Mouse (Mus musculus): ENCODE measurements around the gene Cyb5d2.

Gene Cyb5d2

DNA sequence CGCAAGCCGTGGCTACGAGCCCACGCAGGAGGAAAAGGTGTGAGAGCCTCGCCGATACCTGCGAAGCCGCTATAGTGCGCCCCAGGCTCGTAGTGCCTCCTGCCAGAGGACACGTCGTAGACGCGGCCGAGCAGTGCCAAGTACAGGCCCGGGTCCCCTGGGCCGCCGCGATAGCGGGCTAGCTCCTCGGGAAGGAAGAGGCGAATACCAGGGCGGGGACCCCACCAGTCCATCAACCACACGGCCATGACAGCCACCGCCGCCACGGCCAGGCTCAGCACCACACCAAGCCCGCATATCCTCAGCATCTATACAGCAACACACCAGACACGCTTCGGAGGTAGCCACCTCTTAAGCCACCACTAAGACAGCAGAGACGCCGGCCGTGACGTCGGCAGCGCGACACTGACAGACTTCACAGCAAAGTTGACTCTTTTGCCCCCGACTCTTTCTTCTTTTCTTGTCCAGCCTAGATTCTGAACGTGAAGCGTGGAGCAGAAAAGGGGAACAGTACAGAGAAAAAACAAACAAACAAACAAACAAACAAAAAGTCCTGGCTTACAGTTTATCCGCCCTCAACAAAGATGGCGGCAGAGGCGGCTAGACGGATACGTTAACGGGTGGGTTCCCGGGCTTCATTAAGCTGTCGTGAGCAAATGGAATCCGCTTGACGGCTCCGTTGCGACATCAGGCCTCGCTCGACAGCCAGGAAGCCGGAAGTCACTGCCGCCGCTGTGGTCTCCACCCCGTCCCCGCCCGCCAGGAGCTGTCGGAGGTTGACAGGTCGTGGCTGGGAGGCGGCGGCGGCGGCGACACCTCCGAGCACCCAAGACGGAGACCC, at the start of gene Cyb5d2, which contains the start of gene Zzef1:
Gene Cyb5d2 (minus strand): TSS at position 688 of the 841 bp plus-strand sequence.
Gene Zzef1 (plus strand): TSS at position 772 of the 841 bp plus-strand sequence.
- peak; percentile 98 for DNase-seq (ENCODE audit: low read depth, low spot score)

- no peak for DNase-seq (ENCODE audit: low read depth, low spot score)
Measured at GRCm38 (mm10) chr11:72845526-72845925, 49.6 kb upstream of the Cyb5d2 start.

DNA sequence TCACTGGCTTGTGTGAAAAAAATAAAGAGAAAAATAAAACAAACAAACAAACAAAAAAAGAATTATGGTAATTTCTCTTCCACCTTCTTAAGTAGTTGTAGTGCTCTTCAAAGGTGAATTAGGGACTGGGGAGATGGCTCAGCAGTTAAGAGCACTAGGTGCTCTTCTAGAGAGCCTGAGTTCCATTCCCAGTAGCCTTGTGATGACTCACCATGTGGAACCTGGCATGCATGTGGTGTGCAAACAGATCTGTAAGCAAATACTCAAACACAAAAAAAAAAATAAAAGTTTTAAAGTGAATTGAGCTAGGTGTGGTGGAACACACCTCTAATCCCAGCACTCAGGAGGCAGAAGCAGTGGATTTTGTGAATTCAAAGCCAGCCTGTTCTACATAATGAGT, 47.6 kb upstream of the Cyb5d2 start:
- no peak for DNase-seq (ENCODE audit: low read depth, low spot score)

DNA sequence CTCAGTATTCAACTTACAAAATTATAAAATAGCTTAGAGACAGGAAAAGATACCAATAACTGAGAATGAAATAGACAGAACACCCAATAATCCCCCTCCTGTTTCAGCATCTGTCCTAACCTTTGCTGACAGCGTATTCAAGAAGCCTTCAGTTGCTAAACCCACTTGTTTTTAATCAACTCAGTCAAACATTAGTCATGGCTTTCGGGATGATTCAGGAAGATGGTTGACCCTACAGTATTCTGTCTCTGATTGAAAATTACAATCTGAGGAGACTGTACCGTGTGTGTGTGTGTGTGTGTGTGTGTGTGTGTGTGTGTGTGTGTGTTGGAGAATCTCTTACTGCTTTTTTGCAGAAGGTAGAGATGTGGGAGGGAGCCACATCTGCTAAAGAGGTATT, 46.8 kb upstream of the Cyb5d2 start:
- no peak for DNase-seq (ENCODE audit: low read depth, low spot score)

- DNase-seq (ENCODE audit: low read depth, low spot score): no peak
Measured at GRCm38 (mm10) chr11:72829869-72830268, 33.9 kb upstream of the Cyb5d2 start.

DNA sequence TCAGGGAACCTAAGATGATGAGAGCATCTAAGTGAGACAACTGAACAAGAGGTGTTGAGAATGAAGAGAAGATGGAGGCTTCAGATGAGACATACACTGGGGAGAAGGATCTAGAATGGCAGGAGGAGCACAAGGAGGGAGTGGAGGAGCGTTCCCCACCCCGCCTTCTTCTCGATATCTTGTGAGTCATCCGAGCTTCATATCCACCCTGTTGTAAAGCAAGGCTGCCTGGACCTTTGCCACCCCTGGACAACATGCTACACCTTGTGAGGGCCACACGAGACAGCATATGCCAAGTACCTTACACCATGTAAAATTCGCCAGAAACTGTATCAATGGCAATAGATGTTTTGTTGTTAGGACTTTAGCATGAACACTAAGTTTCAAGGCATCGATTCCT, 25.1 kb upstream of the Cyb5d2 start:
- DNase-seq (ENCODE audit: low read depth, low spot score): no peak

DNA sequence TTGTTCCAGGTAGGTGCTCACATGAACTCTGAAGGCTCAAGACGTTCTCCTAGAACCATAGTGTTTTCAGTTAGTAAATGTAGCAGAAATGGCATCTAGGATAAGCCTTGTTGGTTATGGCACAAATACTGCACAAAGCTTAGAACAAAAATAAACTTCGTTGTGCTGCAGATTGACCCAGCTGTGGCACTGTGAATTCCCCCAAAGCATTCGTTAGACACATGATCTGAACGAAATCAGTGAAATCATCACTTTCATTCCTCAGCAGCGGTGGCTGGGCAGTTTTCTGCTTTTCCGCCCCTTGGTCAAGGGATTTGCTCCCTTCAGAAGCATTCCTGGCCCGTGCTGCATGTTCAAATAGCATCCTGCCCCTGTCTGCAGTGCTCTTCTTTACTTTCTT, 22.1 kb upstream of the Cyb5d2 start:
- DNase-seq (ENCODE audit: low read depth, low spot score): no peak

GRCm38 (mm10) chr11:72816859-72817258, 20.9 kb upstream of the Cyb5d2 start:
- DNase-seq (ENCODE audit: low read depth, low spot score): no peak

GRCm38 (mm10) chr11:72814188-72814587, 18.2 kb upstream of the Cyb5d2 start:
- peak; percentile 65 for DNase-seq (ENCODE audit: low read depth, low spot score)

- no peak for DNase-seq (ENCODE audit: low read depth, low spot score)
Measured at GRCm38 (mm10) chr11:72813687-72814086, 17.7 kb upstream of the Cyb5d2 start.

- DNase-seq (ENCODE audit: low read depth, low spot score): no peak
Measured at GRCm38 (mm10) chr11:72807992-72808391, 12.1 kb upstream of the Cyb5d2 start.

GRCm38 (mm10) chr11:72806556-72806955, 10.6 kb upstream of the Cyb5d2 start:
- no peak for DNase-seq (ENCODE audit: low read depth, low spot score)

DNA sequence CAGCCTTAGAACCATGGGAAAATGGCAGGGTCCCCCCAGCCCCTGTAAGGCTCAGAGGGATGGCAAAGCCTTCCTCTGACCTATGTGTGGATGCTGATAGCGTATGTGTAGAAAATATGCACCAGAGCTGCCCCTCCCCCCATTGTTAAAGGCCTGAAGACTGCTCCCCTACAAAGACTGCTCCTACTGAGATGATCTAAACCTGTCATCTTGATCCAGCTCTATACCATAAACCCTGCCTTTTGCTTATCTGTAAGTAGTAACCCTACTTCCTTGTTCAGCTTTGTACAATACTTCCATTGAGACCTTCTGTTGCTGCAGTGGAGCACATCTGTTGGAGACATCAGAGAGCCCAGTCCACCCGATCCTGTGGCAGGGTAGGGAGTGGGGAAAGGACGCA, 9.3 kb upstream of the Cyb5d2 start:
- DNase-seq (ENCODE audit: low read depth, low spot score): no peak

- DNase-seq (ENCODE audit: low read depth, low spot score): no peak
Measured at GRCm38 (mm10) chr11:72804586-72804985, 8.6 kb upstream of the Cyb5d2 start.

DNA sequence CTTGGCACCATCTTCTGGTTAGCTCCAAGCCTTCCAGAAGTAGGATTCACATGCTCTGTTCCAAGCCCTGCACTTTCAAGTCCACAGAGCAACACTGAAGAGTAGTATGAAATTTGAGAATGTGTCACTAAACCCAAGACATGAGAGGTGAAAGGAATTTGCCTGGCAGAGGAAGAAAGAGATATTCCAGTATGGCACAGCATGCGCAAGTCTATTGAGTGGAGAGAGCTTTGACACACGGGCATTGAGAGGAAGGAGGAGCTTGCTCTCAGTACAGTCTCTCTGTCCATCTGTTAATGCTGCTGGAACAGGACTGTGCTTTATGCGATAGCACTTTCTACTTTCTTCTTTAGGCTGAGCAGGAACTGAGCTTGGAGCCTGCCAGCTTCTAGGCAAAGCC, 7.1 kb upstream of the Cyb5d2 start:
- no peak for DNase-seq (ENCODE audit: low read depth, low spot score)

DNA sequence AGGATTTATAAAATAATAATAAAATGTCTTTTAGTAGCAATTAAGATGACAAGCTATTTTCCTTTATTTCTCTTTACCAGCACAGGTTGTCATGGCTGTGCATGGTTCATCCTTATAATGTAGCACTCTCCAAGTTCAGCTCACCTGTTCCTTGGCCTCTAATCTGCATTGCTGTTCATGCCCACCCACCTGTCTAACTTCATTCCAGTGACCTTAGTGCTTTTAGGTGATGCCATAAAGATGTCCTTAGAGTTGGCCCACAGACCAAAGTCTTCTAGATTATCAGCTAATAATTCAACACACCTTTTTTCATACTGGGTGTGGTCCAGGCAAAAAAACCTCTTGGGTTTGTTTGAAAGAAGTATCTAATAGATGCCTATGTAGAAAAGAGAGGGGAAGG, 5.2 kb upstream of the Cyb5d2 start:
- DNase-seq (ENCODE audit: low read depth, low spot score): no peak

GRCm38 (mm10) chr11:72798112-72798511, 2.2 kb upstream of the Cyb5d2 start:
- DNase-seq (ENCODE audit: low read depth, low spot score): no peak

DNA sequence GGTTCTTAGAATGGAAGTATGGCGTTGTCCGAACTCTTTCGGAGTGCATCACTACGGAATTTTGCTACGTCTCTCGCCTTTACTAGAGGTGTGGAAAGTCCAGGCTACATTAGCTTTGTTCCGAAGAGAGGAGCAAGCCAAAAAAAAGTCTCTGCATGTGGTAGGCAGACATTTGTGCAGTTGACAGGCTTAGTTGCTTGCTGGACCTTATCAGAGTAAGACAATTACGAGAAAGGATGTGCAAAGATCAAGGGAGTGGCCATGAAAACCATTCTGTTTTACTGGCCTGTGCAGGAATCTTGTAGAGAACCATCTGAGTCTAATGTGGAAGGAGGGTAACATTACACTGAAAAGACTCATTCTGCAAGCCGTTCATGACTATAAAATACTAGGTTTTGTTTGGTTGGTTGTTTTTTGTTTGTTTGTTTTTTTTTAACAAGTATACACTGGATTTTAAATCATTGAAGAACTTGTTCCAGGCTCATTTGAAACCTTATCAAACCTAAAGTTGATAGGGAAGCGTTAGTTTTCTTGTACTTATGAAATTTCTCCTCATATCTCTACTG, 914 bp upstream of the Cyb5d2 start:
- no peak for DNase-seq (ENCODE audit: low read depth, low spot score)

- no peak for DNase-seq (ENCODE audit: low read depth, low spot score)
Measured at GRCm38 (mm10) chr11:72796296-72796687, 350 bp upstream of the Cyb5d2 start.

- DNase-seq (ENCODE audit: low read depth, low spot score): no peak
Measured at GRCm38 (mm10) chr11:72795149-72795454, 840 bp downstream of the Cyb5d2 start.

- DNase-seq (ENCODE audit: low read depth, low spot score): no peak
Measured at GRCm38 (mm10) chr11:72792033-72792432, 3.9 kb downstream of the Cyb5d2 start.

DNA sequence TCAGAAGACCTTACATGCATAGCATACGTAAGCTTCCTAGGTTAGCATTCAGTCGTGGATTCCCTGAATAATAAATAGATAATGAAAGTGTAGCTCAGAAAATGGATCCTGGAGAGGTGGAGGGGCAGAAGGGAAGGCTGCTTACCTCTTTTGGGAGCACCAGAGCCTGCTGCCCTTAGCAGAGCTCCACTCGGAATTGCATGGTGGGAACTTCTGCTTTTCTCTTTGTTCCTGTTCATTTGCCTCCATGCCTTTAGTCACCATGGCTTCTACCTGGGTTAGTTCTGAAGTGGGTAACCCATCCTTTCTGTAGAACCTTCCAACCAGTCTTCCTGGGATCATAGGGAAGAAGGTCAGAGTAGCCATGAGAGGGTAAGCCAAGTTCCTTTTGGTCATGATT, 13.4 kb downstream of the Cyb5d2 start:
- DNase-seq (ENCODE audit: low read depth, low spot score): no peak

GRCm38 (mm10) chr11:72782103-72782502, 13.8 kb downstream of the Cyb5d2 start:
- DNase-seq (ENCODE audit: low read depth, low spot score): no peak

All from ZHBTc4 (cell line).